Mouse (Mus musculus): Measurements from ENCODE around the gene Ptgdr2. TPM values are rescaled to one million over a fixed set of nuclear protein-coding genes. Genes with fewer than 3 reads are reported as not detected.
A peak's percentile ranks its signal among the peaks of the same experiment; 100 is the strongest.

Gene Ptgdr2
- total RNA-seq (2021) (not detected), polyA plus RNA-seq (2012; rRNA removed) (0.09 and 0.10 TPM in 2 replicates)
- long read RNA-seq, result 0 reads

DNA sequence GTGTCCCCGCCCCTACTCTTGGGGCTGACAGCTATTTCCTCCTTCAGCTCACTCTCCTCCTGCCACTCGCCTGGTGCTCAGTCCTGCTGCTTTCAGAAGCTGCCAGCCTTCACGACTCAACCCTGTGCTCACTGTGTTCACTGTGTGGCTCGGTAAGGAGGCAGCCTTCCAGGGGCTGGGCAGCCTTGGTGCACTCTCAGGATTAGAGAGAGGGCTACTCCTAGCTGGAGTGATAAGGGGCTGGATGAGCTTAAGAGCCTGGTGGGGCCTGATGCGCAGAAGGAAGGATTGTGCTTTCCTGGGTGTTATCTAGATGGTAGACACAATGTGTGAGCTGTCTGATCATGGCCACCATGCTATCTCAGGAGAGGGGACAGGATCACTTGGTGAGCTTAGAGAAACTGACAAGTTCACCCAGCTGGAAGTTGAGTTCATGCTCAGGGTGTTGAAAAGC is at the start of gene Ptgdr2:
TSS of gene Ptgdr2 (plus strand) at position 51 of the 454 bp plus-strand sequence.
- H3K27me3 ChIP-seq (ENCODE audit: control insufficient read depth, insufficient read depth, low read length), result no peaks in the 10 kb centered on the region
- H3K79me2 ChIP-seq (replicated peaks; ENCODE audit: control insufficient read depth, insufficient read depth, low read length), result no peaks in the 10 kb centered on the region
- no peaks in the 10 kb centered on the region for H3K36me3 ChIP-seq (ENCODE audit: control insufficient read depth, insufficient read depth, low read length)
- intact Hi-C loops (cut with DNase I), result no loop called here
- H3K4me1 ChIP-seq (ENCODE audit: control insufficient read depth, insufficient read depth, low read length), result no peaks in the 10 kb centered on the region; the same call in 1 of the 2 replicates
- TF ChIP-seq EP300 (IDR thresholded peaks at IDR 0.05; ENCODE audit: insufficient read depth, low read depth, low read length) (no peak), POLR2A (IDR thresholded peaks at IDR 0.05; ENCODE audit: insufficient read depth, low read depth, low read length) (no peak), CTCF (IDR thresholded peaks at IDR 0.05) (no peak)
- no peak for DNase-seq
- H3K4me3 ChIP-seq, result no peak within 1 kb of the TSS
- H3K27ac ChIP-seq, result no peak within 1 kb of the TSS
- WGBS, result 25% methylated on average over 5 of the region's 5 CpGs
- no peak within 1 kb of the TSS for H3K9ac ChIP-seq (ENCODE audit: low read depth, low read length)

GRCm38 (mm10) chr19:10892201-10892600 is 44.8 kb upstream of the Ptgdr2 start:
- no peak for DNase-seq
- Histone ChIP-seq H3K4me3 (no peak overlapping the region), H3K27me3 (ENCODE audit: control insufficient read depth, insufficient read depth, low read length) (no peaks in the 10 kb centered on the region), H3K79me2 (replicated peaks; ENCODE audit: control insufficient read depth, insufficient read depth, low read length) (no peaks in the 10 kb centered on the region), H3K27ac (no peak overlapping the region), H3K9ac (ENCODE audit: low read depth, low read length) (no peak overlapping the region), H3K4me1 (ENCODE audit: control insufficient read depth, insufficient read depth, low read length) (peaks cover 1% of the 10 kb centered on the region), H3K36me3 (ENCODE audit: control insufficient read depth, insufficient read depth, low read length) (no peaks in the 10 kb centered on the region)
- TF ChIP-seq CTCF (IDR thresholded peaks at IDR 0.05) (no peak), EP300 (IDR thresholded peaks at IDR 0.05; ENCODE audit: insufficient read depth, low read depth, low read length) (no peak), POLR2A (IDR thresholded peaks at IDR 0.05; ENCODE audit: insufficient read depth, low read depth, low read length) (no peak)
- intact Hi-C loops (cut with DNase I), result no loop called here
- WGBS, result 88% methylated on average over 3 of the region's 3 CpGs

GRCm38 (mm10) chr19:10895016-10895528 is 41.9 kb upstream of the Ptgdr2 start, which contains the start of gene Prpf19:
Gene Prpf19, plus strand, starts transcription at chr19:10895231.
- intact Hi-C loops (cut with DNase I), result loop anchor here (1.0 to 2.0 kb wide), 2 partner anchors 13 to 54 kb away; partner anchors contain the start of genes Ccdc86 and Tmem109
- Histone ChIP-seq H3K9ac (ENCODE audit: low read depth, low read length) (peak within 1 kb of the TSS; percentile 96), H3K4me3 (peak within 1 kb of the TSS; percentile 77), H3K36me3 (ENCODE audit: control insufficient read depth, insufficient read depth, low read length) (peaks cover 16% of the 10 kb centered on the region), H3K27me3 (ENCODE audit: control insufficient read depth, insufficient read depth, low read length) (no peaks in the 10 kb centered on the region), H3K4me1 (ENCODE audit: control insufficient read depth, insufficient read depth, low read length) (peaks cover 1% of the 10 kb centered on the region), H3K27ac (peak within 1 kb of the TSS; percentile 93), H3K79me2 (replicated peaks; ENCODE audit: control insufficient read depth, insufficient read depth, low read length) (no peaks in the 10 kb centered on the region)
- TF ChIP-seq CTCF (IDR thresholded peaks at IDR 0.05) (peak; percentile 44), POLR2A (IDR thresholded peaks at IDR 0.05; ENCODE audit: insufficient read depth, low read depth, low read length) (peak; percentile 91), EP300 (IDR thresholded peaks at IDR 0.05; ENCODE audit: insufficient read depth, low read depth, low read length) (peak; percentile 70; the same call in 1 of the 2 replicates)
- DNase-seq, result peak; percentile 97 to 98
- under 1% methylated on average over 43 of the region's 43 CpGs for WGBS

DNA sequence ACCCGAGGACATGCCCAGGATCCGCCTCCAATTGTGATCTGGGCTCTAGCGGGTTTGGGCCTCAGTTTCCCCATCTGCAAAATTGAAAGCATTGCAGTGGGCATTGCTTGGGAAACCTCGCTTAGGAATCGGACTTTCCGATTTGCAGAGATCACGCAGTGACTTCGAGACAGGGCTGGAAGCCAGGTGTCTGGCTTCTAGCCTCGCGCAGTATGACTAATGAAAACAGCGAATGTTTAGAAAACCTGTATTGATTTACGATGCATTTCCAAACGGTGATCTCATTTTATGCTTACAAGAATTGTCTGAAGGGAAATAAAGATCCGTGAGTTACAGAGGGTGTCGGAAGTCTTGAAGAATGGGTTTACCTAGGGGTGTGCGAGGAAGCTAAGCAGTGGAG is 41.3 kb upstream of the Ptgdr2 start:
- peak overlapping the region; percentile 93 for H3K27ac ChIP-seq
- peak overlapping the region; percentile 96 for H3K9ac ChIP-seq (ENCODE audit: low read depth, low read length)
- H3K36me3 ChIP-seq (ENCODE audit: control insufficient read depth, insufficient read depth, low read length), result peaks cover 17% of the 10 kb centered on the region
- intact Hi-C loops (cut with DNase I), result loop anchor here (1.0 to 2.0 kb wide), 2 partner anchors 13 to 53 kb away; partner anchors contain the start of genes Ccdc86 and Tmem109
- H3K27me3 ChIP-seq (ENCODE audit: control insufficient read depth, insufficient read depth, low read length), result no peaks in the 10 kb centered on the region
- H3K79me2 ChIP-seq (replicated peaks; ENCODE audit: control insufficient read depth, insufficient read depth, low read length), result no peaks in the 10 kb centered on the region
- WGBS, result under 1% methylated on average over 16 of the region's 16 CpGs
- DNase-seq, result no peak
- H3K4me3 ChIP-seq, result peak overlapping the region; percentile 77
- TF ChIP-seq EP300 (IDR thresholded peaks at IDR 0.05; ENCODE audit: insufficient read depth, low read depth, low read length) (no peak), POLR2A (IDR thresholded peaks at IDR 0.05; ENCODE audit: insufficient read depth, low read depth, low read length) (no peak)
- peaks cover 1% of the 10 kb centered on the region for H3K4me1 ChIP-seq (ENCODE audit: control insufficient read depth, insufficient read depth, low read length)

DNA sequence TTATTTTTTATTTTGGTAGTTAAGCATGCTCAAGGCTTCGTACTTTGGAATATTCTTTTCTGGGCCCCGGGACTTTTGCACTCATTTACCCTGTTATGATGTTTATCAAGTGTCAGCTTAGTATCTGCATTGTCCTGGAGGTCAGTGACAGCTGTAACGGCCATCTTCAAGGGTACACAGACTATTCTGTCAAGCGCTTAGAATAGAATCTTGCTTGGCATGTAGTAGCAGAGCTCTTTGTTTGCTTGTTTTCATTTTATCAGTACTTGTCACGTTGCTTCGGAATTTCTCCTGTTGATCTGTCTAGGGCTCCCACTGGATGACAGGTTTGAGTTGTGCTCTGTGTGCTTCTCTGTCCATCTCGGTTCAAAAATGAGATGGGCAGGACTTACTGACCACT is 40.1 kb upstream of the Ptgdr2 start:
- H3K4me1 ChIP-seq (ENCODE audit: control insufficient read depth, insufficient read depth, low read length), result no peaks in the 10 kb centered on the region; the same call in 1 of the 2 replicates
- no peak for DNase-seq
- TF ChIP-seq CTCF (IDR thresholded peaks at IDR 0.05) (no peak), POLR2A (IDR thresholded peaks at IDR 0.05; ENCODE audit: insufficient read depth, low read depth, low read length) (0 out of 2 replicates have a peak, but pooled peaks have one; percentile 14)
- H3K4me3 ChIP-seq, result peak overlapping the region; percentile 77; the same call in 1 of the 2 replicates
- 36% methylated on average over 7 of the region's 7 CpGs for WGBS
- H3K79me2 ChIP-seq (replicated peaks; ENCODE audit: control insufficient read depth, insufficient read depth, low read length), result no peaks in the 10 kb centered on the region
- H3K9ac ChIP-seq (ENCODE audit: low read depth, low read length), result peak overlapping the region; percentile 96
- H3K36me3 ChIP-seq (ENCODE audit: control insufficient read depth, insufficient read depth, low read length), result peaks cover 21% of the 10 kb centered on the region
- H3K27ac ChIP-seq, result peak overlapping the region; percentile 93
- no peaks in the 10 kb centered on the region for H3K27me3 ChIP-seq (ENCODE audit: control insufficient read depth, insufficient read depth, low read length)
- intact Hi-C loops (cut with DNase I), result no loop called here

DNA sequence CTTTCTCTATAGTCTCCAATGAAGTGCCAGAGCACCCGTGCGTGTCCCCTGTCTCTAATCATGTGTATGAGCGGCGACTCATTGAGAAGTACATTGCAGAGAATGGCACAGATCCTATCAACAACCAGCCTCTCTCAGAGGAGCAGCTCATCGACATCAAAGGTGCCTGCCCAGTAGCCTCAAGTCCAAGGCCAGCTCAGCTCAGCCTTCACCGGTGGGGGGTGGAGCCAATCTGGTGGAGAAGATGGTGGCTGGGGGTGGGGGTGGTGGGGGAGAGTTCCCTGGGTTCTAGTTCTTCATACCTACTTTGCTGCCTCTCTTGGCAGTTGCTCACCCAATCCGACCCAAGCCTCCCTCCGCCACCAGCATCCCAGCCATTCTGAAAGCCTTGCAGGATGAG is 39.5 kb upstream of the Ptgdr2 start:
- TF ChIP-seq POLR2A (IDR thresholded peaks at IDR 0.05; ENCODE audit: insufficient read depth, low read depth, low read length), result no peak
- TF ChIP-seq EP300 (IDR thresholded peaks at IDR 0.05; ENCODE audit: insufficient read depth, low read depth, low read length), result no peak
- TF ChIP-seq CTCF (IDR thresholded peaks at IDR 0.05), result no peak
- H3K27me3 ChIP-seq (ENCODE audit: control insufficient read depth, insufficient read depth, low read length), result no peaks in the 10 kb centered on the region
- peaks cover 23% of the 10 kb centered on the region for H3K36me3 ChIP-seq (ENCODE audit: control insufficient read depth, insufficient read depth, low read length)
- peak overlapping the region; percentile 38 for H3K9ac ChIP-seq (ENCODE audit: low read depth, low read length)
- intact Hi-C loops (cut with DNase I), result no loop called here
- no peak for DNase-seq
- H3K27ac ChIP-seq, result peak overlapping the region; percentile 93
- 64% methylated on average over 8 of the region's 8 CpGs for WGBS
- H3K4me3 ChIP-seq, result peak overlapping the region; percentile 9; the same call in 1 of the 2 replicates
- no peaks in the 10 kb centered on the region for H3K79me2 ChIP-seq (replicated peaks; ENCODE audit: control insufficient read depth, insufficient read depth, low read length)
- H3K4me1 ChIP-seq (ENCODE audit: control insufficient read depth, insufficient read depth, low read length), result no peaks in the 10 kb centered on the region; the same call in 1 of the 2 replicates
